Mouse (Mus musculus) lung, postnatal 0 days (tissue): ENCODE data around the gene Golph3l.

Experiments used
- CTCF ChIP-seq: IDR thresholded peaks from 2 replicates; pipeline ENCODE4 v1.5.1; 2016; ENCODE audit warnings: antibody characterized with exemption, mild to moderate bottlenecking
- EP300 ChIP-seq: IDR thresholded peaks from 2 replicates; pipeline ENCODE4 v1.6.1; 2016; ENCODE audit warnings: antibody characterized with exemption, mild to moderate bottlenecking, control low read depth

- TF ChIP-seq CTCF (no peak), EP300 (no peak)
These were observed 42.1 kb downstream of the Golph3l start for GRCm38 (mm10) chr3:95630856-95631255.
